Mouse (Mus musculus): Measurements from ENCODE around the gene Card19. TPM values are rescaled to one million over a fixed set of nuclear protein-coding genes. Genes with fewer than 3 reads are reported as not detected.

Card19 gene
- polyA plus RNA-seq, 1 experiment from 2014 or later, result 71.9 TPM

DNA sequence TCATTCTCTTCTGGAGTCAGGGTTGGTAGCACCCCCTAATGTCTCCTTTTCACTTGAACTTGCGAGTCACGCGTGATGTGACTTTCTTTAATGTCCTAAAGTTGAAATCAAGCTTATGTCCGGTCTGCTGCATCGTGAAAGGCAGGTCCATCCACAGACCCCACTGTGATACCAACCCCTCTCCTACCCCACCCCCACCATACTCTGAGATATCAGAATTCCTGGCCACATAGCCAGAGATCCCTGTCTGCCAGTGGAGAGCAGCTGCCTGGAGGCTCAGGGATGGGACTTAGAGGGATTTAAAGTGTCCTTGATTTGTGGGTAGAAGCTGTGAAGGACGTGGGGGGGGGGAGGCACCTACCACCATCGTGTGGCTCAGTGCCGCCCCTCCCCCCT is 32.6 kb upstream of the Card19 start, which contains the start of gene Susd3:
Gene Susd3, minus strand, starts transcription at position 240 of the 396 bp plus-strand sequence.
- Histone ChIP-seq H3K9me3 (replicated peaks; ENCODE audit: control insufficient read depth, low read length) (no peaks in the 10 kb centered on the region), H3K27ac (ENCODE audit: low read depth, low read length) (no peak within 1 kb of the TSS), H3K9ac (ENCODE audit: low read depth, low read length) (no peak within 1 kb of the TSS), H3K27me3 (ENCODE audit: control insufficient read depth, insufficient read depth, low read length) (peaks cover 31% of the 10 kb centered on the region), H3K4me3 (ENCODE audit: low read depth, low read length) (peak within 1 kb of the TSS; percentile 31), H3K4me2 (peak within 1 kb of the TSS; percentile 57), H3K36me3 (ENCODE audit: control insufficient read depth, insufficient read depth, low read length) (no peaks in the 10 kb centered on the region), H3K4me1 (ENCODE audit: control insufficient read depth, insufficient read depth, low read length) (peaks cover 7% of the 10 kb centered on the region; the same call in 1 of the 2 replicates)
- WGBS (ENCODE audit: insufficient replicate concordance), result 16% methylated on average over 7 of the region's 8 CpGs
- ATAC-seq (replicated peaks; ENCODE audit: insufficient number of reproducible peaks, low FRiP score, low TSS enrichment), result no peak

DNA sequence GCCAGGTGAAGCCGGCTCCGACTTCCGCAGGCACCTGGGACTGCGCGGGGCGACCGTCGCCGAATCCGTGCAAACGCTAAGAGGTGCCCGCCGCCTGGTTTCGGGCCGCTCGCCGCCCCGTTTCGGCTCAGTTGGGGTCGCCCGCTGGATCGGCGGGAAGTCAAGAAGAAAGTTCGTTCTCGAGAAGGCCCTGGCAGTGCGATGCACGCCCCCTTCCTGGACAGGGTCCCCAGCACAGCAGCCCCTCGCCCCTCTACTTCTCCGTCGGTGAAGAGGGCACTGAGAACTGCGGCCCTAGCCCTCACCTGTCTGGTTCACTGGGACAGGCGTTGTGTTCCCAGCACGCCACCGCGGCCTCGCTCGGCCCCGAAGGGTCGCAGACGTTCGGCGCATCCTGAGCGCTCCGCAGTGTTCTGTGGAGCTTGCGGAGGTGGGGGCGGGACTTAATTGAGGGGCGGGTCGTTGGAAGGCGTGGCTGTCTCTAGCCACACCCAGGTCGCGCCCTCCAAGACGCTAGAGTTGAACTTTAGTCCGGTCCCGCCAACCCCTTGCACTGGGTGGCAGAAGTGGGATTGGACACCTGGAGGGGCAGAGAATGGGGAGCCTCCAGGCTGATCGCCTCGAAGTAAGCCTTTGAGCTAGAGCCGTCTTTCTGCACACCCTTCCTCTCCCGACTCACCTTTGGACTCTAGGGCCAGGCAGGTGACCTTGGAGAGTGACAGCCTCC is 32.1 kb upstream of the Card19 start:
- 0 out of 2 replicates have a peak, but pooled peaks have one; percentile 24 for ATAC-seq (replicated peaks; ENCODE audit: insufficient number of reproducible peaks, low FRiP score, low TSS enrichment)
- WGBS (ENCODE audit: insufficient replicate concordance), result 1% methylated on average over 58 of the region's 58 CpGs
- H3K9me3 ChIP-seq (replicated peaks; ENCODE audit: control insufficient read depth, low read length), result no peaks in the 10 kb centered on the region
- peaks cover 31% of the 10 kb centered on the region for H3K27me3 ChIP-seq (ENCODE audit: control insufficient read depth, insufficient read depth, low read length)
- peak overlapping the region; percentile 57 for H3K4me2 ChIP-seq
- H3K27ac ChIP-seq (ENCODE audit: low read depth, low read length), result no peak overlapping the region
- no peaks in the 10 kb centered on the region for H3K36me3 ChIP-seq (ENCODE audit: control insufficient read depth, insufficient read depth, low read length)
- H3K9ac ChIP-seq (ENCODE audit: low read depth, low read length), result no peak overlapping the region
- peak overlapping the region; percentile 31 for H3K4me3 ChIP-seq (ENCODE audit: low read depth, low read length)
- peaks cover 7% of the 10 kb centered on the region; the same call in 1 of the 2 replicates for H3K4me1 ChIP-seq (ENCODE audit: control insufficient read depth, insufficient read depth, low read length)

DNA sequence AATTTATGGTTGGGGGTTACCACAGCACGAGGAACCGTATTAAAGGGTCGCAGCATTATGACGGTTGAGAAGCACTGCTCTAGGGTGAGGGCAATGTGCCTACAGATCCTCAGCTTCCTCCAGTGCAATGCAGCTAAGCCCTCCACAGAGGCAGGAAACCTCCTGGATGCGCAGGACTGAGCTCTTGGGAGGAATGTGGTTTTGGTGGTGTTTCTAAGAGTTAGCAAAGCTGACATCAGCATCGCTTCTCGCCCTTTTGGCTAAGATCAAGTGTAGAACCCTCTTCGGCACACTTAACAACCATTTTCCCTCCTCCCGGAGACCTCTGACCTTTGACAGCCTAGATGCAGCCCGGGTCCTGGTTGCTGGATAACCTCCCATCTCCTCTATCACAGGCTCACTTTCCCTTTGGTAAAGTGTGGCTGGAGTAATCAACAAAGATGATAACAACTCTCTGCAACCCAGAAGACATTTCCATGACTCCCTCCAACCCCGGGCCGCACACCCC is 31.4 kb upstream of the Card19 start:
- Histone ChIP-seq H3K4me3 (ENCODE audit: low read depth, low read length) (peak overlapping the region; percentile 31), H3K9ac (ENCODE audit: low read depth, low read length) (no peak overlapping the region), H3K36me3 (ENCODE audit: control insufficient read depth, insufficient read depth, low read length) (no peaks in the 10 kb centered on the region), H3K27ac (ENCODE audit: low read depth, low read length) (no peak overlapping the region), H3K4me2 (peak overlapping the region; percentile 57), H3K9me3 (replicated peaks; ENCODE audit: control insufficient read depth, low read length) (no peaks in the 10 kb centered on the region), H3K4me1 (ENCODE audit: control insufficient read depth, insufficient read depth, low read length) (peaks cover 7% of the 10 kb centered on the region; the same call in 1 of the 2 replicates), H3K27me3 (ENCODE audit: control insufficient read depth, insufficient read depth, low read length) (peaks cover 31% of the 10 kb centered on the region)
- WGBS (ENCODE audit: insufficient replicate concordance), result 28% methylated on average over 12 of the region's 12 CpGs
- no peak for ATAC-seq (replicated peaks; ENCODE audit: insufficient number of reproducible peaks, low FRiP score, low TSS enrichment)

DNA sequence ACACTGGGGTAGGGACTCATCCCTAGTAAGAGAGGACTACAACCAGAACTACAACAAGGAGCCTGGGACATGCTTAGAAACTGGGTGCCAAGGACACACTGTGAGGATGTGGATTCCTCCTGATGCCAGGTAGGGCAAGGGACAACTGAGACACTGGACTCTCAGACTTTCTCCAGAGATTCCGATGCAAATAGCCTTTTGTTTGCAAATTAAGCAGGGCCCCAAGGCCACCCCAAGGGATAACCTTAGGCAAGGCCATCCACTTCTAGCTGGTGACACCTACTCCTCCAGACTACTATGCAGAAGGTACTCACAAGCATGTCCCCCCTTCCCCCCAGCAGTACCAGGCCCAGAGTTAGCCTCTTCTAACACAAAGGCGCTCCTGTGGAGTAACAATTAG is 30.8 kb upstream of the Card19 start:
- no peak overlapping the region for H3K4me3 ChIP-seq (ENCODE audit: low read depth, low read length)
- H3K27ac ChIP-seq (ENCODE audit: low read depth, low read length), result no peak overlapping the region
- H3K4me1 ChIP-seq (ENCODE audit: control insufficient read depth, insufficient read depth, low read length), result peaks cover 7% of the 10 kb centered on the region; the same call in 1 of the 2 replicates
- no peak overlapping the region for H3K4me2 ChIP-seq
- peaks cover 31% of the 10 kb centered on the region for H3K27me3 ChIP-seq (ENCODE audit: control insufficient read depth, insufficient read depth, low read length)
- no peaks in the 10 kb centered on the region for H3K9me3 ChIP-seq (replicated peaks; ENCODE audit: control insufficient read depth, low read length)
- H3K36me3 ChIP-seq (ENCODE audit: control insufficient read depth, insufficient read depth, low read length), result no peaks in the 10 kb centered on the region
- no peak overlapping the region for H3K9ac ChIP-seq (ENCODE audit: low read depth, low read length)
- no peak for ATAC-seq (replicated peaks; ENCODE audit: insufficient number of reproducible peaks, low FRiP score, low TSS enrichment)
- WGBS (ENCODE audit: insufficient replicate concordance), result 61% methylated on average over 2 of the region's 2 CpGs

GRCm38 (mm10) chr13:49246011-49246410 is 30.2 kb upstream of the Card19 start:
- WGBS (ENCODE audit: insufficient replicate concordance), result 47% methylated on average over 3 of the region's 3 CpGs
- H3K4me3 ChIP-seq (ENCODE audit: low read depth, low read length), result no peak overlapping the region
- H3K27me3 ChIP-seq (ENCODE audit: control insufficient read depth, insufficient read depth, low read length), result peaks cover 31% of the 10 kb centered on the region
- no peak for ATAC-seq (replicated peaks; ENCODE audit: insufficient number of reproducible peaks, low FRiP score, low TSS enrichment)
- no peaks in the 10 kb centered on the region for H3K9me3 ChIP-seq (replicated peaks; ENCODE audit: control insufficient read depth, low read length)
- no peak overlapping the region for H3K9ac ChIP-seq (ENCODE audit: low read depth, low read length)
- H3K4me1 ChIP-seq (ENCODE audit: control insufficient read depth, insufficient read depth, low read length), result peaks cover 7% of the 10 kb centered on the region; the same call in 1 of the 2 replicates
- no peak overlapping the region for H3K4me2 ChIP-seq
- no peaks in the 10 kb centered on the region for H3K36me3 ChIP-seq (ENCODE audit: control insufficient read depth, insufficient read depth, low read length)
- H3K27ac ChIP-seq (ENCODE audit: low read depth, low read length), result no peak overlapping the region

GRCm38 (mm10) chr13:49245251-49245650 is 29.4 kb upstream of the Card19 start:
- no peak for ATAC-seq (replicated peaks; ENCODE audit: insufficient number of reproducible peaks, low FRiP score, low TSS enrichment)
- H3K9me3 ChIP-seq (replicated peaks; ENCODE audit: control insufficient read depth, low read length), result no peaks in the 10 kb centered on the region
- H3K27me3 ChIP-seq (ENCODE audit: control insufficient read depth, insufficient read depth, low read length), result peaks cover 31% of the 10 kb centered on the region
- WGBS (ENCODE audit: insufficient replicate concordance), result 61% methylated on average over 4 of the region's 4 CpGs
- no peak overlapping the region for H3K9ac ChIP-seq (ENCODE audit: low read depth, low read length)
- H3K4me2 ChIP-seq, result no peak overlapping the region
- H3K4me3 ChIP-seq (ENCODE audit: low read depth, low read length), result no peak overlapping the region
- H3K27ac ChIP-seq (ENCODE audit: low read depth, low read length), result no peak overlapping the region
- H3K4me1 ChIP-seq (ENCODE audit: control insufficient read depth, insufficient read depth, low read length), result peaks cover 7% of the 10 kb centered on the region; the same call in 1 of the 2 replicates
- no peaks in the 10 kb centered on the region for H3K36me3 ChIP-seq (ENCODE audit: control insufficient read depth, insufficient read depth, low read length)

GRCm38 (mm10) chr13:49243492-49243891 is 27.7 kb upstream of the Card19 start:
- Histone ChIP-seq H3K27me3 (ENCODE audit: control insufficient read depth, insufficient read depth, low read length) (peaks cover 26% of the 10 kb centered on the region), H3K36me3 (ENCODE audit: control insufficient read depth, insufficient read depth, low read length) (no peaks in the 10 kb centered on the region), H3K9me3 (replicated peaks; ENCODE audit: control insufficient read depth, low read length) (no peaks in the 10 kb centered on the region), H3K27ac (ENCODE audit: low read depth, low read length) (no peak overlapping the region), H3K4me1 (ENCODE audit: control insufficient read depth, insufficient read depth, low read length) (peaks cover 3% of the 10 kb centered on the region; the same call in 1 of the 2 replicates), H3K9ac (ENCODE audit: low read depth, low read length) (no peak overlapping the region), H3K4me3 (ENCODE audit: low read depth, low read length) (no peak overlapping the region), H3K4me2 (no peak overlapping the region)
- WGBS (ENCODE audit: insufficient replicate concordance), result 86% methylated on average over 2 of the region's 2 CpGs
- ATAC-seq (replicated peaks; ENCODE audit: insufficient number of reproducible peaks, low FRiP score, low TSS enrichment), result no peak

- peaks cover 16% of the 10 kb centered on the region for H3K27me3 ChIP-seq (ENCODE audit: control insufficient read depth, insufficient read depth, low read length)
- ATAC-seq (replicated peaks; ENCODE audit: insufficient number of reproducible peaks, low FRiP score, low TSS enrichment), result no peak
- H3K9me3 ChIP-seq (replicated peaks; ENCODE audit: control insufficient read depth, low read length), result no peaks in the 10 kb centered on the region
- H3K4me3 ChIP-seq (ENCODE audit: low read depth, low read length), result no peak overlapping the region
- no peaks in the 10 kb centered on the region for H3K36me3 ChIP-seq (ENCODE audit: control insufficient read depth, insufficient read depth, low read length)
- no peak overlapping the region for H3K9ac ChIP-seq (ENCODE audit: low read depth, low read length)
- no peaks in the 10 kb centered on the region for H3K4me1 ChIP-seq (ENCODE audit: control insufficient read depth, insufficient read depth, low read length)
- 53% methylated on average over 9 of the region's 9 CpGs for WGBS (ENCODE audit: insufficient replicate concordance)
- no peak overlapping the region for H3K4me2 ChIP-seq
- no peak overlapping the region for H3K27ac ChIP-seq (ENCODE audit: low read depth, low read length)
Measured at GRCm38 (mm10) chr13:49242321-49243065, 26.7 kb upstream of the Card19 start.

Measured in heart, embryonic 11.5 days (tissue).